Mouse (Mus musculus): Measurements from ENCODE around the gene Gramd1a. TPM values are rescaled to one million over a fixed set of nuclear protein-coding genes. Genes with fewer than 3 reads are reported as not detected.

Gramd1a gene
- polyA plus RNA-seq, 1 experiment = 325 TPM

- TF ChIP-seq CTCF (IDR thresholded peaks at IDR 0.05; ENCODE audit: extremely low read depth, insufficient read depth, insufficient read length, insufficient replicate concordance) (no peak), POLR2A (IDR thresholded peaks at IDR 0.05; ENCODE audit: low read depth, low read length) (no peak)
- WGBS = 94% methylated on average over 7 of the region's 7 CpGs
- no peak overlapping the region for H3K4me3 ChIP-seq (ENCODE audit: extremely low read depth, insufficient read depth, insufficient read length)
- peaks cover 7% of the 10 kb centered on the region for H3K27me3 ChIP-seq (ENCODE audit: control insufficient read depth, insufficient read depth, low read length)
- H3K27ac ChIP-seq (ENCODE audit: insufficient read depth, low read length) = no peak overlapping the region
- peaks cover 56% of the 10 kb centered on the region for H3K36me3 ChIP-seq (ENCODE audit: control insufficient read depth, insufficient read depth, low read length)
- no peak for DNase-seq (ENCODE audit: low read depth in 1 of 2, low spot score in 2 of 2)
- peaks cover 10% of the 10 kb centered on the region for H3K4me1 ChIP-seq (ENCODE audit: control insufficient read depth, insufficient read depth, insufficient read length)
Observed at GRCm38 (mm10) chr7:31130197-31130596, 25.5 kb downstream of the Gramd1a start.

- peaks cover 36% of the 10 kb centered on the region for H3K36me3 ChIP-seq (ENCODE audit: control insufficient read depth, insufficient read depth, low read length)
- 86% methylated on average over 9 of the region's 9 CpGs for WGBS
- DNase-seq (ENCODE audit: low read depth in 1 of 2, low spot score in 2 of 2) = no peak
- no peak overlapping the region for H3K27ac ChIP-seq (ENCODE audit: insufficient read depth, low read length)
- H3K4me1 ChIP-seq (ENCODE audit: control insufficient read depth, insufficient read depth, insufficient read length) = peaks cover 10% of the 10 kb centered on the region
- H3K4me3 ChIP-seq (ENCODE audit: extremely low read depth, insufficient read depth, insufficient read length) = no peak overlapping the region
- H3K27me3 ChIP-seq (ENCODE audit: control insufficient read depth, insufficient read depth, low read length) = peaks cover 7% of the 10 kb centered on the region
- no peak for TF ChIP-seq POLR2A (IDR thresholded peaks at IDR 0.05; ENCODE audit: low read depth, low read length)
- no peak for TF ChIP-seq CTCF (IDR thresholded peaks at IDR 0.05; ENCODE audit: extremely low read depth, insufficient read depth, insufficient read length, insufficient replicate concordance)
Observed at GRCm38 (mm10) chr7:31128157-31128705, 27.5 kb downstream of the Gramd1a start.

- peaks cover 10% of the 10 kb centered on the region for H3K4me1 ChIP-seq (ENCODE audit: control insufficient read depth, insufficient read depth, insufficient read length)
- WGBS = 5% methylated on average over 48 of the region's 60 CpGs
- H3K36me3 ChIP-seq (ENCODE audit: control insufficient read depth, insufficient read depth, low read length) = peaks cover 25% of the 10 kb centered on the region
- peak within 1 kb of the TSS; percentile 47 for H3K4me3 ChIP-seq (ENCODE audit: extremely low read depth, insufficient read depth, insufficient read length)
- no peak for DNase-seq (ENCODE audit: low read depth in 1 of 2, low spot score in 2 of 2)
- TF ChIP-seq POLR2A (IDR thresholded peaks at IDR 0.05; ENCODE audit: low read depth, low read length) (no peak), CTCF (IDR thresholded peaks at IDR 0.05; ENCODE audit: extremely low read depth, insufficient read depth, insufficient read length, insufficient replicate concordance) (no peak)
- H3K27ac ChIP-seq (ENCODE audit: insufficient read depth, low read length) = 0 out of 2 replicates have a peak within 1 kb of the TSS, but pooled peaks have one; percentile 27
- H3K27me3 ChIP-seq (ENCODE audit: control insufficient read depth, insufficient read depth, low read length) = peaks cover 7% of the 10 kb centered on the region
Observed at GRCm38 (mm10) chr7:31126851-31127724, 28.6 kb downstream of the Gramd1a start, which contains the start of gene Scn1b. Gene Scn1b (minus strand): TSS chr7:31127003.

GRCm38 (mm10) chr7:31126211-31126751, 29.4 kb downstream of the Gramd1a start:
- Histone ChIP-seq H3K27me3 (ENCODE audit: control insufficient read depth, insufficient read depth, low read length) (peaks cover 7% of the 10 kb centered on the region), H3K4me3 (ENCODE audit: extremely low read depth, insufficient read depth, insufficient read length) (peak overlapping the region; percentile 47), H3K36me3 (ENCODE audit: control insufficient read depth, insufficient read depth, low read length) (peaks cover 18% of the 10 kb centered on the region), H3K27ac (ENCODE audit: insufficient read depth, low read length) (0 out of 2 replicates have a peak overlapping the region, but pooled peaks have one; percentile 27), H3K4me1 (ENCODE audit: control insufficient read depth, insufficient read depth, insufficient read length) (peaks cover 10% of the 10 kb centered on the region)
- TF ChIP-seq CTCF (IDR thresholded peaks at IDR 0.05; ENCODE audit: extremely low read depth, insufficient read depth, insufficient read length, insufficient replicate concordance) (no peak), POLR2A (IDR thresholded peaks at IDR 0.05; ENCODE audit: low read depth, low read length) (no peak)
- no peak for DNase-seq (ENCODE audit: low read depth in 1 of 2, low spot score in 2 of 2)
- WGBS = 4% methylated on average over 53 of the region's 53 CpGs

- Histone ChIP-seq H3K36me3 (ENCODE audit: control insufficient read depth, insufficient read depth, low read length) (peaks cover 10% of the 10 kb centered on the region), H3K4me1 (ENCODE audit: control insufficient read depth, insufficient read depth, insufficient read length) (peaks cover 10% of the 10 kb centered on the region), H3K27ac (ENCODE audit: insufficient read depth, low read length) (no peak overlapping the region), H3K27me3 (ENCODE audit: control insufficient read depth, insufficient read depth, low read length) (peaks cover 7% of the 10 kb centered on the region), H3K4me3 (ENCODE audit: extremely low read depth, insufficient read depth, insufficient read length) (no peak overlapping the region)
- TF ChIP-seq POLR2A (IDR thresholded peaks at IDR 0.05; ENCODE audit: low read depth, low read length) = no peak
- no peak for DNase-seq (ENCODE audit: low read depth in 1 of 2, low spot score in 2 of 2)
- WGBS = 20% methylated on average over 13 of the region's 13 CpGs
Observed at GRCm38 (mm10) chr7:31125116-31125515, 30.6 kb downstream of the Gramd1a start.

- H3K4me3 ChIP-seq (ENCODE audit: extremely low read depth, insufficient read depth, insufficient read length) = no peak overlapping the region
- no peak overlapping the region for H3K27ac ChIP-seq (ENCODE audit: insufficient read depth, low read length)
- WGBS = 78% methylated on average over 5 of the region's 5 CpGs
- no peak for TF ChIP-seq CTCF (IDR thresholded peaks at IDR 0.05; ENCODE audit: extremely low read depth, insufficient read depth, insufficient read length, insufficient replicate concordance)
- no peak for TF ChIP-seq POLR2A (IDR thresholded peaks at IDR 0.05; ENCODE audit: low read depth, low read length)
- peaks cover 10% of the 10 kb centered on the region for H3K4me1 ChIP-seq (ENCODE audit: control insufficient read depth, insufficient read depth, insufficient read length)
- peaks cover 7% of the 10 kb centered on the region for H3K27me3 ChIP-seq (ENCODE audit: control insufficient read depth, insufficient read depth, low read length)
- no peak for DNase-seq (ENCODE audit: low read depth in 1 of 2, low spot score in 2 of 2)
- peaks cover 3% of the 10 kb centered on the region for H3K36me3 ChIP-seq (ENCODE audit: control insufficient read depth, insufficient read depth, low read length)
Observed at GRCm38 (mm10) chr7:31124381-31124780, 31.3 kb downstream of the Gramd1a start.
